Mouse (Mus musculus) heart, adult 2 months (tissue): ENCODE results near the gene Gpr153.

ENCODE experiments used
- CTCF ChIP-seq: fragments of 200-600 bp; IDR thresholded peaks from 2 replicates; pipeline ENCODE4 v1.8.1; 2022; ENCODE audit warnings: antibody characterized with exemption, mild to moderate bottlenecking, moderate library complexity
- EP300 ChIP-seq: fragments of 200-500 bp; IDR thresholded peaks from 2 replicates; pipeline ENCODE4 v1.6.1; 2011; ENCODE audit warnings: low read depth, low read length, control low read depth; ENCODE audit not compliant: insufficient read depth
- POLR2A ChIP-seq: fragments of 200-500 bp; IDR thresholded peaks from 2 replicates; pipeline ENCODE4 v1.6.1; 2011; ENCODE audit warnings: mild to moderate bottlenecking, low read depth, low read length, control low read depth; ENCODE audit not compliant: insufficient read depth

DNA sequence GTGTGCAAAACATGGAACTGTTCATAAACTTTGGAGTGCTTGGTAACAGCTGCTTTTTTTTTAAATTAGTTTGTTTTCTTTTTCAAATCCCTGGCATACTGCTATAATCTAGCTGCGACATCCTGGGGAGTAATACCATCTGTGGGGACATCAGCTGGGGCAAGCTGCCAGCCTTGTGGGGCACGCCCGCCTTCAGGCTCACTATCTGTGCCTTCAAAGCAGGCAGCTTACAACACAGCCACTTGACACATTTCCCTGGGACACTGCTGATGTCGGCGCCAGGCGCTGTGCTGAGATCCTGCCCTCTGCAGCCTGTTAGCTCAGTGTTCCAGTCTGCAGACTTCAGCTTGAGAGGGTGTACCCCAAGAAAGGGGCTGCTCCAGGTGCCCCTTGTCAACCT lies 17.0 kb upstream of the Gpr153 start:
- TF ChIP-seq EP300 (peak; percentile 89), POLR2A (no peak), CTCF (peak; percentile 18; the same call in 1 of the 2 replicates)
